12 mouse cellular contexts compared by ENCODE assay signal in genomic region chr6:28931234-28931633, GRCm38 (mm10).
A peak's percentile ranks its signal among the peaks of the same experiment; 100 is the strongest.
DNase-seq lines count a peak whose midpoint lies in the region; ATAC-seq and TF ChIP-seq lines count a peak whose summit lies in the region.
"Had no signal": no experiment of that assay in that cellular context is flagged by ENCODE, and none has a peak within 500 bp of the region (broad histone marks: within the 10 kb centered on the region; RNA-seq: fewer than 3 reads in every experiment).

No protein-coding gene starts in this region.

- intact Hi-C loops in left cerebral cortex, adult 2 months (cut with DNase I) = no loop called here

- no peak for TF ChIP-seq CTCF in left cerebral cortex, adult 2 months (IDR thresholded peaks at IDR 0.05)

- H3K4me2 ChIP-seq in kidney, embryonic 16.5 days (replicated peaks; ENCODE audit: low read depth, low read length) = peak overlapping the region; percentile 55
- peak overlapping the region; percentile 55 for H3K4me2 ChIP-seq in embryonic facial prominence, embryonic 12.5 days (replicated peaks)
- H3K4me2 ChIP-seq in forebrain, embryonic 16.5 days (ENCODE audit: low read length) = peak overlapping the region; percentile 63
- H3K4me2 ChIP-seq in midbrain, embryonic 12.5 days (replicated peaks) = peak overlapping the region; percentile 56
- H3K4me2 ChIP-seq in liver, embryonic 12.5 days = no peak overlapping the region

- H3K36me3 ChIP-seq in kidney, embryonic 16.5 days (ENCODE audit: insufficient read depth, low read length) = no peaks in the 10 kb centered on the region
- H3K36me3 ChIP-seq in embryonic facial prominence, embryonic 12.5 days = no peaks in the 10 kb centered on the region
- H3K36me3 ChIP-seq in forebrain, embryonic 16.5 days (ENCODE audit: control insufficient read depth, insufficient read depth) = no peaks in the 10 kb centered on the region
- H3K36me3 ChIP-seq in midbrain, embryonic 12.5 days = no peaks in the 10 kb centered on the region
- no peaks in the 10 kb centered on the region for H3K36me3 ChIP-seq in liver, embryonic 12.5 days
- H3K36me3 ChIP-seq: liver, embryonic 15.5 days had no signal

- no peaks in the 10 kb centered on the region for H3K27me3 ChIP-seq in kidney, embryonic 16.5 days (ENCODE audit: insufficient read depth, low read length)
- H3K27me3 ChIP-seq in embryonic facial prominence, embryonic 12.5 days = no peaks in the 10 kb centered on the region
- H3K27me3 ChIP-seq in forebrain, embryonic 16.5 days (replicated peaks; ENCODE audit: control insufficient read depth, insufficient read depth, low read length) = no peaks in the 10 kb centered on the region
- no peaks in the 10 kb centered on the region for H3K27me3 ChIP-seq in midbrain, embryonic 12.5 days
- peaks cover 20% of the 10 kb centered on the region for H3K27me3 ChIP-seq in liver, embryonic 12.5 days (replicated peaks)

- H3K9ac ChIP-seq in kidney, embryonic 16.5 days (replicated peaks; ENCODE audit: low read length) = no peak overlapping the region
- H3K9ac ChIP-seq in embryonic facial prominence, embryonic 12.5 days = no peak overlapping the region
- peak overlapping the region; percentile 17; the same call in 1 of the 2 replicates for H3K9ac ChIP-seq in forebrain, embryonic 16.5 days (replicated peaks; ENCODE audit: low read depth, low read length)
- H3K9ac ChIP-seq in midbrain, embryonic 12.5 days (replicated peaks) = no peak overlapping the region; the same call in 1 of the 2 replicates
- no peak overlapping the region for H3K9ac ChIP-seq in liver, embryonic 12.5 days
- H3K9ac ChIP-seq: liver, embryonic 15.5 days had no signal

- H3K9me3 ChIP-seq in kidney, embryonic 16.5 days (ENCODE audit: low read length) = no peaks in the 10 kb centered on the region
- no peaks in the 10 kb centered on the region for H3K9me3 ChIP-seq in embryonic facial prominence, embryonic 12.5 days
- no peaks in the 10 kb centered on the region for H3K9me3 ChIP-seq in forebrain, embryonic 16.5 days (ENCODE audit: control insufficient read depth, low read length)
- no peaks in the 10 kb centered on the region for H3K9me3 ChIP-seq in midbrain, embryonic 12.5 days
- no peaks in the 10 kb centered on the region for H3K9me3 ChIP-seq in liver, embryonic 12.5 days (replicated peaks)
- H3K9me3 ChIP-seq: liver, embryonic 15.5 days had no signal

- H3K4me3 ChIP-seq in kidney, embryonic 16.5 days (ENCODE audit: low read length) = no peak overlapping the region
- H3K4me3 ChIP-seq in embryonic facial prominence, embryonic 12.5 days = no peak overlapping the region
- H3K4me3 ChIP-seq in forebrain, embryonic 16.5 days (replicated peaks; ENCODE audit: low read length) = no peak overlapping the region; the same call in 1 of the 2 replicates
- H3K4me3 ChIP-seq in midbrain, embryonic 12.5 days = no peak overlapping the region
- no peak overlapping the region for H3K4me3 ChIP-seq in left cerebral cortex, adult 2 months
- H3K4me3 ChIP-seq in liver, embryonic 12.5 days = no peak overlapping the region
- H3K4me3 ChIP-seq: liver, embryonic 15.5 days had no signal

- peaks cover 18% of the 10 kb centered on the region for H3K4me1 ChIP-seq in kidney, embryonic 16.5 days (ENCODE audit: insufficient read depth, low read length)
- peaks cover 17% of the 10 kb centered on the region for H3K4me1 ChIP-seq in embryonic facial prominence, embryonic 12.5 days
- peaks cover 17% of the 10 kb centered on the region for H3K4me1 ChIP-seq in forebrain, embryonic 16.5 days (replicated peaks; ENCODE audit: control insufficient read depth, insufficient read depth, low read length)
- H3K4me1 ChIP-seq in midbrain, embryonic 12.5 days = peaks cover 17% of the 10 kb centered on the region
- H3K4me1 ChIP-seq in liver, embryonic 12.5 days = no peaks in the 10 kb centered on the region
- H3K4me1 ChIP-seq: liver, embryonic 15.5 days had no signal

- H3K27ac ChIP-seq in kidney, embryonic 16.5 days (ENCODE audit: low read length) = no peak overlapping the region
- H3K27ac ChIP-seq in embryonic facial prominence, embryonic 12.5 days = no peak overlapping the region
- H3K27ac ChIP-seq in forebrain, embryonic 16.5 days (ENCODE audit: low read length) = no peak overlapping the region
- H3K27ac ChIP-seq in midbrain, embryonic 12.5 days (replicated peaks) = no peak overlapping the region
- no peak overlapping the region for H3K27ac ChIP-seq in left cerebral cortex, adult 2 months
- H3K27ac ChIP-seq in liver, embryonic 12.5 days = no peak overlapping the region
- H3K27ac ChIP-seq: liver, embryonic 15.5 days had no signal

- DNase-seq in kidney, postnatal 36 days = no peak
- no peak for DNase-seq in thymus, postnatal 10 days (ENCODE audit: low spot score in 2 of 2)
- DNase-seq in left cerebral cortex, adult 2 months (ENCODE audit: extremely low spot score in 1 of 2, low spot score in 2 of 2) = no peak
- DNase-seq: adrenal gland, postnatal 14 days; cerebellum, postnatal 36 days; kidney, postnatal 14 days had no signal

- ATAC-seq in kidney, embryonic 16.5 days (ENCODE audit: low FRiP score, low TSS enrichment) = no peak
- no peak for ATAC-seq in embryonic facial prominence, embryonic 12.5 days (ENCODE audit: insufficient number of reproducible peaks, insufficient read depth, low FRiP score, low TSS enrichment)
- ATAC-seq in forebrain, embryonic 16.5 days = 0 out of 2 replicates have a peak, but pooled peaks have one; percentile 1
- ATAC-seq in midbrain, embryonic 12.5 days (ENCODE audit: low FRiP score, low read depth) = peak; percentile 56
- no peak for ATAC-seq in liver, embryonic 12.5 days

- WGBS in kidney, embryonic 16.5 days = 25% methylated on average over 9 of the region's 9 CpGs
- WGBS in embryonic facial prominence, embryonic 12.5 days = 17% methylated on average over 9 of the region's 9 CpGs
- 11% methylated on average over 9 of the region's 9 CpGs for WGBS in forebrain, embryonic 16.5 days
- 31% methylated on average over 9 of the region's 9 CpGs for WGBS in midbrain, embryonic 12.5 days
- 50% methylated on average over 9 of the region's 9 CpGs for WGBS in liver, embryonic 12.5 days (ENCODE audit: insufficient replicate concordance)

Comparison
In these comparisons a context has a peak if more than half of its experiments do, and no peak if none do; other contexts are left out.
1. ATAC-seq: peak in forebrain, embryonic 16.5 days (single experiment) and midbrain, embryonic 12.5 days (single experiment); none in kidney, embryonic 16.5 days (single experiment), embryonic facial prominence, embryonic 12.5 days (single experiment) and liver, embryonic 12.5 days (single experiment).